Mouse (Mus musculus): Measurements from ENCODE around the gene Cep164. TPM values are rescaled to one million over a fixed set of nuclear protein-coding genes. Genes with fewer than 3 reads are reported as not detected.

The Cep164 gene
- polyA plus RNA-seq, 1 experiment from 2014 or later = 11.8 TPM

GRCm38 (mm10) chr9:45719997-45720396 is 108.5 kb downstream of the Cep164 start:
- no peaks in the 10 kb centered on the region for H3K4me1 ChIP-seq (ENCODE audit: control insufficient read depth, insufficient read depth, low read length)
- ATAC-seq (ENCODE audit: low read depth) = peak; percentile 65

More at GRCm38 (mm10) chr9:45719997-45720396, 108.5 kb downstream of the Cep164 start:
- Histone ChIP-seq H3K9me3 (ENCODE audit: control insufficient read depth, low read length) (no peaks in the 10 kb centered on the region), H3K27ac (ENCODE audit: low read depth, low read length) (no peak overlapping the region), H3K9ac (replicated peaks; ENCODE audit: low read depth, low read length) (no peak overlapping the region), H3K27me3 (ENCODE audit: control insufficient read depth, insufficient read depth, low read length) (no peaks in the 10 kb centered on the region), H3K36me3 (ENCODE audit: control insufficient read depth, insufficient read depth, low read length) (no peaks in the 10 kb centered on the region; the same call in 1 of the 2 replicates), H3K4me2 (ENCODE audit: low read depth, low read length) (no peak overlapping the region), H3K4me3 (ENCODE audit: low read depth, low read length) (no peak overlapping the region)
- 34% methylated on average over 7 of the region's 7 CpGs for WGBS

Other genes with a start within 250 kb of the Cep164 start
- 49.8 and 56.4 TPM in 2 replicates for gene Bace1, start 9.9 kb upstream of the Cep164 start, polyA plus RNA-seq (2014; fragmentation: Nextera tagmentation; extraction: Ambion mirVana)
- 16.5 and 19.1 TPM in 2 replicates for gene Pcsk7, start 77.8 kb upstream of the Cep164 start, polyA plus RNA-seq (2014; fragmentation: Nextera tagmentation; extraction: Ambion mirVana)
- gene Rnf214, start 78.2 kb upstream of the Cep164 start, polyA plus RNA-seq (2014; fragmentation: Nextera tagmentation; extraction: Ambion mirVana) = 101 and 132 TPM in 2 replicates
- gene Tagln, start 107.4 kb upstream of the Cep164 start, polyA plus RNA-seq (2014; fragmentation: Nextera tagmentation; extraction: Ambion mirVana) = 5.2 and 5.5 TPM in 2 replicates
- 45.7 and 52.0 TPM in 2 replicates for gene Sidt2, start 126.6 kb upstream of the Cep164 start, polyA plus RNA-seq (2014; fragmentation: Nextera tagmentation; extraction: Ambion mirVana)
- gene Pafah1b2, start 184.0 kb upstream of the Cep164 start, polyA plus RNA-seq (2014; fragmentation: Nextera tagmentation; extraction: Ambion mirVana) = 307 and 318 TPM in 2 replicates
- 10.5 TPM in 2 replicates for gene Sik3, start 184.1 kb upstream of the Cep164 start, polyA plus RNA-seq (2014; fragmentation: Nextera tagmentation; extraction: Ambion mirVana)

All from neural tube, embryonic 14.5 days (tissue).